Mouse (Mus musculus): ENCODE data around the gene Glod4. TPM values are rescaled to one million over a fixed set of nuclear protein-coding genes. Genes with fewer than 3 reads are reported as not detected.

The Glod4 gene
- polyA plus RNA-seq, 1 experiment from 2014 or later, result 85.9 TPM

DNA sequence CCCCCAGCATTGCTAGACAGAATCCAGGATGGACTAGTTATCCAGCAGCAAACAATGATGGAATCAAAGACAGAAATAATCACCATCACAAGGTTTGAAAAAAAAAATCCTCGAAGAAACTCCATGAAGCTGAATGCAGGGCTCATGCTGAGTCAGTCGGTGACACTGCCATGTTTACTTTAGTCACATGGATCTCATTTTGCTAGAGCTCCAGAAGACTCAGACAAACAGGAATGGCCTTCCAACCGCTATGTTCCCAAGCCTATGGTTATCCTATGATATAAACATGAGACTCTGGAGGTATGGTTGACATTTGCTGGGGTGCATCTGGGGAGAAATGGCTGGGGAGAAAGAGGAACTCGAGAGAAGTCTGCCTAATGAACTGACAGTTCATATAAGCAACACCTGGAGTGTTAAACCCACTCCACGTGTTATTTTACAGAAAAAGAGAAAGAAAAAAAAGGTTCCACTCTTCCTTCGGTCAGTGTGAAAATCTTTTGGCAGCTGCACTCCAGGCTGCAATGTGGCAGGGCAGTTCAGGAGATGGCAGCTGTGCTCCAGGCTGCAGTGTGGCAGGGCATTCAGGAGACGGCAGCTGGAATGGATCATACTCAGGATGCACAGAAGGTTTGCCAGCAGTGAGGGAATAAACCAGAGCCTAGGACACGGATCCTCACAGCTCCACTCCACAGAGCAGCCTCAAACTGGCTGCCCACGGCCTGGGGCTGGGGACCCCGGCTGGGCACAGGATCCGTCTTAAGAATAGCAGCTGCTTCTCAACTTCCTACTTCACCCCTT, 169.0 kb downstream of the Glod4 start:
- H3K27ac ChIP-seq (ENCODE audit: low read length), result no peak overlapping the region
- ATAC-seq (peak; percentile 57), DNase-seq (ENCODE audit: low spot score) (peak; percentile 42)
- peaks cover 2% of the 10 kb centered on the region; the same call in 1 of the 2 replicates for H3K4me1 ChIP-seq (ENCODE audit: insufficient read depth, low read depth, low read length)
- TF ChIP-seq EP300 (IDR thresholded peaks at IDR 0.05) (no peak), CTCF (IDR thresholded peaks at IDR 0.05) (peak; percentile 40)
- H3K36me3 ChIP-seq (ENCODE audit: insufficient read depth, low read length), result no peaks in the 10 kb centered on the region
- H3K27me3 ChIP-seq (replicated peaks; ENCODE audit: insufficient read depth, low read length), result no peaks in the 10 kb centered on the region
- WGBS, result 39% methylated on average over 11 of the region's 11 CpGs
- no peak overlapping the region for H3K9ac ChIP-seq (replicated peaks; ENCODE audit: low read depth)
- H3K4me3 ChIP-seq (ENCODE audit: low read depth, low read length), result no peak overlapping the region
- H3K4me2 ChIP-seq (replicated peaks; ENCODE audit: low read depth, low read length), result no peak overlapping the region
- H3K9me3 ChIP-seq (ENCODE audit: low read length), result no peaks in the 10 kb centered on the region

Other genes starting within 250 kb of the Glod4 start
- gene 1700016K19Rik, start 243.8 kb downstream of the Glod4 start, polyA plus RNA-seq (2015; fragmentation: Nextera tagmentation; extraction: Ambion mirVana), result 15.5 and 20.2 TPM in 2 replicates
- 54.3 and 54.4 TPM in 2 replicates for gene Rflnb, start 215.9 kb downstream of the Glod4 start, polyA plus RNA-seq (2015; fragmentation: Nextera tagmentation; extraction: Ambion mirVana)
- 28.5 and 29.7 TPM in 2 replicates for gene Vps53, start 64.1 kb downstream of the Glod4 start, polyA plus RNA-seq (2015; fragmentation: Nextera tagmentation; extraction: Ambion mirVana)
- 27.0 and 33.8 TPM in 2 replicates for gene Fam57a, start 64.1 kb downstream of the Glod4 start, polyA plus RNA-seq (2015; fragmentation: Nextera tagmentation; extraction: Ambion mirVana)
- gene Dbil5, start 26.1 kb downstream of the Glod4 start, polyA plus RNA-seq (2015; fragmentation: Nextera tagmentation; extraction: Ambion mirVana), result 0.77 and 0.87 TPM in 2 replicates
- gene Gemin4, start 26.1 kb downstream of the Glod4 start, polyA plus RNA-seq (2015; fragmentation: Nextera tagmentation; extraction: Ambion mirVana), result 8.8 and 13.8 TPM in 2 replicates
- gene Mrm3, start within 50 bp of the Glod4 start, polyA plus RNA-seq (2015; fragmentation: Nextera tagmentation; extraction: Ambion mirVana), result 7.7 and 8.0 TPM in 2 replicates
- 11.7 and 11.9 TPM in 2 replicates for gene Nxn, start 155.4 kb upstream of the Glod4 start, polyA plus RNA-seq (2015; fragmentation: Nextera tagmentation; extraction: Ambion mirVana)
- 64.4 and 81.7 TPM in 2 replicates for gene Timm22, start 163.2 kb upstream of the Glod4 start, polyA plus RNA-seq (2015; fragmentation: Nextera tagmentation; extraction: Ambion mirVana)